Mouse (Mus musculus) forebrain, embryonic 16.5 days (tissue): ENCODE measurements at regions not wholly inside any gene's neighbourhood (a gene's known extent, or its start where the extent isn't known, plus 50 kb on each side); places are given as distances from the start of the nearest gene placed in this dataset.

Experiments
- ATAC-seq: fragments of 200-750 bp; cut with Nextera tagmentation; 2 replicates; pipeline ENCODE4 v1.8.0; 2017; ENCODE audit warnings: mild to moderate bottlenecking, moderate library complexity
- H3K27ac ChIP-seq: fragments of 300-500 bp; sonication (generic); 2 replicates; pipeline ENCODE4 v1.5.1; 2014; ENCODE audit warnings: low read length, control low read depth
- H3K27me3 ChIP-seq: fragments of 300-500 bp; sonication (generic); replicated peaks from 2 replicates; pipeline ENCODE4 v1.6.1; 2014; ENCODE audit warnings: low read length; ENCODE audit not compliant: control insufficient read depth, insufficient read depth
- H3K36me3 ChIP-seq: fragments of 300-500 bp; sonication (generic); 2 replicates; pipeline ENCODE4 v1.6.1; 2014; ENCODE audit not compliant: control insufficient read depth, insufficient read depth
- H3K4me1 ChIP-seq: fragments of 300-500 bp; sonication (generic); replicated peaks from 2 replicates; pipeline ENCODE4 v1.6.1; 2014; ENCODE audit warnings: low read length; ENCODE audit not compliant: control insufficient read depth, insufficient read depth
- H3K4me2 ChIP-seq: fragments of 300-500 bp; sonication (generic); 2 replicates; pipeline ENCODE4 v1.6.1; 2014; ENCODE audit warnings: mild to moderate bottlenecking, low read length, control low read depth
- H3K4me3 ChIP-seq: fragments of 300-500 bp; sonication (generic); replicated peaks from 2 replicates; pipeline ENCODE4 v1.5.1; 2014; ENCODE audit warnings: mild to moderate bottlenecking, low read length, control low read depth
- H3K9ac ChIP-seq: fragments of 300-500 bp; sonication (generic); replicated peaks from 2 replicates; pipeline ENCODE4 v1.6.1; 2014; ENCODE audit warnings: low read depth, low read length, control low read depth
- H3K9me3 ChIP-seq: fragments of 300-500 bp; sonication (generic); 2 replicates; pipeline ENCODE4 v1.6.1; 2016; ENCODE audit warnings: low read length; ENCODE audit not compliant: control insufficient read depth
- whole genome bisulfite sequencing: fragments of 180-500 bp; shearing (Covaris S2); extraction: QIAGEN DNeasy Blood & Tissue Kit; methylation state at CpG from one replicate; pipeline ENCODE4 v1.1.7; 2014; 5-methylcytosine and 5-hydroxymethylcytosine counted together

GRCm38 (mm10) chr14:61857616-61858015, 250.4 kb downstream of the Kcnrg start:
- no peaks in the 10 kb centered on the region for H3K36me3 ChIP-seq
- 84% methylated on average over 6 of the region's 6 CpGs for WGBS
- H3K4me1 ChIP-seq = no peaks in the 10 kb centered on the region
- no peaks in the 10 kb centered on the region for H3K9me3 ChIP-seq
- H3K27ac ChIP-seq = no peak overlapping the region
- ATAC-seq = no peak
- H3K9ac ChIP-seq = no peak overlapping the region
- no peak overlapping the region for H3K4me2 ChIP-seq
- H3K27me3 ChIP-seq = no peaks in the 10 kb centered on the region
- no peak overlapping the region for H3K4me3 ChIP-seq

GRCm38 (mm10) chr14:61860688-61861087, 253.4 kb downstream of the Kcnrg start:
- 92% methylated on average over 4 of the region's 4 CpGs for WGBS
- Histone ChIP-seq H3K27me3 (no peaks in the 10 kb centered on the region), H3K4me3 (no peak overlapping the region), H3K4me2 (no peak overlapping the region), H3K9me3 (no peaks in the 10 kb centered on the region), H3K36me3 (no peaks in the 10 kb centered on the region), H3K27ac (no peak overlapping the region), H3K4me1 (no peaks in the 10 kb centered on the region), H3K9ac (no peak overlapping the region)
- ATAC-seq = no peak

- no peak for ATAC-seq
- no peaks in the 10 kb centered on the region for H3K27me3 ChIP-seq
- 93% methylated on average over 8 of the region's 8 CpGs for WGBS
Observed at GRCm38 (mm10) chr14:61861357-61861958, 254.2 kb downstream of the Kcnrg start.

GRCm38 (mm10) chr14:61862931-61863330, 255.7 kb downstream of the Kcnrg start:
- H3K4me3 ChIP-seq = no peak overlapping the region
- WGBS = 89% methylated on average over 6 of the region's 6 CpGs
- no peak for ATAC-seq
- H3K4me1 ChIP-seq = no peaks in the 10 kb centered on the region
- H3K27ac ChIP-seq = no peak overlapping the region
- H3K9ac ChIP-seq = no peak overlapping the region
- H3K27me3 ChIP-seq = no peaks in the 10 kb centered on the region
- H3K4me2 ChIP-seq = no peak overlapping the region
- H3K9me3 ChIP-seq = no peaks in the 10 kb centered on the region
- no peaks in the 10 kb centered on the region for H3K36me3 ChIP-seq

More at GRCm38 (mm10) chr14:61861357-61861958, 254.2 kb downstream of the Kcnrg start:
- no peak overlapping the region for H3K4me3 ChIP-seq
- no peak overlapping the region for H3K27ac ChIP-seq
- no peaks in the 10 kb centered on the region for H3K9me3 ChIP-seq
- no peak overlapping the region for H3K4me2 ChIP-seq
- no peaks in the 10 kb centered on the region for H3K4me1 ChIP-seq
- no peak overlapping the region for H3K9ac ChIP-seq
- no peaks in the 10 kb centered on the region for H3K36me3 ChIP-seq

GRCm38 (mm10) chr14:61863475-61863874, 256.2 kb downstream of the Kcnrg start:
- H3K27me3 ChIP-seq = no peaks in the 10 kb centered on the region
- 34% methylated on average over 2 of the region's 2 CpGs for WGBS
- no peak overlapping the region for H3K4me3 ChIP-seq
- H3K27ac ChIP-seq = no peak overlapping the region
- no peaks in the 10 kb centered on the region for H3K4me1 ChIP-seq
- ATAC-seq = no peak
- H3K9me3 ChIP-seq = no peaks in the 10 kb centered on the region
- no peak overlapping the region for H3K9ac ChIP-seq
- H3K36me3 ChIP-seq = no peaks in the 10 kb centered on the region
- no peak overlapping the region for H3K4me2 ChIP-seq

- WGBS = 53% methylated on average over 3 of the region's 3 CpGs
- H3K4me1 ChIP-seq = no peaks in the 10 kb centered on the region
- no peak overlapping the region for H3K27ac ChIP-seq
- no peaks in the 10 kb centered on the region for H3K36me3 ChIP-seq
- H3K9me3 ChIP-seq = no peaks in the 10 kb centered on the region
- no peak overlapping the region for H3K9ac ChIP-seq
- no peak for ATAC-seq
- no peak overlapping the region for H3K4me3 ChIP-seq
- no peaks in the 10 kb centered on the region for H3K27me3 ChIP-seq
- H3K4me2 ChIP-seq = no peak overlapping the region
Observed at GRCm38 (mm10) chr14:61866532-61867268, 259.4 kb downstream of the Kcnrg start.

GRCm38 (mm10) chr14:61874206-61874605, 266.9 kb downstream of the Kcnrg start:
- Histone ChIP-seq H3K27me3 (no peaks in the 10 kb centered on the region), H3K4me2 (no peak overlapping the region), H3K9me3 (no peaks in the 10 kb centered on the region), H3K4me1 (no peaks in the 10 kb centered on the region), H3K4me3 (no peak overlapping the region), H3K9ac (no peak overlapping the region), H3K27ac (no peak overlapping the region), H3K36me3 (no peaks in the 10 kb centered on the region)
- no peak for ATAC-seq

GRCm38 (mm10) chr14:61879416-61879815, 272.2 kb downstream of the Kcnrg start:
- Histone ChIP-seq H3K4me1 (no peaks in the 10 kb centered on the region), H3K4me2 (no peak overlapping the region), H3K4me3 (no peak overlapping the region), H3K9ac (no peak overlapping the region), H3K27me3 (no peaks in the 10 kb centered on the region), H3K9me3 (no peaks in the 10 kb centered on the region), H3K27ac (no peak overlapping the region), H3K36me3 (no peaks in the 10 kb centered on the region)
- ATAC-seq = no peak
- 64% methylated on average over 2 of the region's 2 CpGs for WGBS

- Histone ChIP-seq H3K4me1 (no peaks in the 10 kb centered on the region), H3K27me3 (no peaks in the 10 kb centered on the region), H3K4me2 (no peak overlapping the region), H3K36me3 (no peaks in the 10 kb centered on the region), H3K27ac (no peak overlapping the region), H3K9me3 (no peaks in the 10 kb centered on the region), H3K4me3 (no peak overlapping the region), H3K9ac (no peak overlapping the region)
- WGBS = 63% methylated on average over 9 of the region's 9 CpGs
- no peak for ATAC-seq
Observed at GRCm38 (mm10) chr14:61880514-61881259, 273.4 kb downstream of the Kcnrg start.
